Mouse (Mus musculus) MEL (cell line): Measurements from ENCODE around the gene Ccdc188. TPM values are rescaled to one million over a fixed set of nuclear protein-coding genes. Genes with fewer than 3 reads are reported as not detected.

ENCODE experiments used
- DNase-seq: peaks from one replicate; pipeline ENCODE4 v3.0.0; 2011; ENCODE audit warnings: low read depth, low spot score
- H3K27ac ChIP-seq: 2 replicates; pipeline ENCODE4 v1.5.1; 2012; ENCODE audit warnings: low read depth, mild to moderate bottlenecking, control low read depth, low read length, moderate library complexity; ENCODE audit not compliant: control insufficient read depth
- H3K27me3 ChIP-seq, 2 experiments: fragments of 150-350 bp in 1 of 2; sonication (generic) in 1 of 2; 2 replicates each; pipeline ENCODE4 v1.6.1; 2012; ENCODE audit warnings: low read length in 2 of 2, mild to moderate bottlenecking in 2 of 2, improper control_type of control experiment in 1 of 2, moderate library complexity in 1 of 2; ENCODE audit not compliant: insufficient read depth in 2 of 2, control insufficient read depth in 1 of 2
- H3K36me3 ChIP-seq, 2 experiments: 2 replicates each; pipeline ENCODE4 v1.6.1; 2012 to 2014; ENCODE audit warnings: low read length in 2 of 2, improper control_type of control experiment in 1 of 2, inconsistent platforms in 1 of 2, mild to moderate bottlenecking in 1 of 2; ENCODE audit not compliant: insufficient read depth in 2 of 2, control insufficient read depth in 1 of 2
- H3K4me1 ChIP-seq, 2 experiments: fragments of 150-350 bp in 1 of 2; sonication (generic) in 1 of 2; 2 replicates each; pipeline ENCODE4 v1.6.1; 2012; ENCODE audit warnings: low read length in 2 of 2, improper control_type of control experiment in 1 of 2, mild to moderate bottlenecking in 1 of 2; ENCODE audit not compliant: insufficient read depth in 2 of 2, control insufficient read depth in 1 of 2
- H3K4me3 ChIP-seq, 2 experiments: fragments of 150-350 bp in 1 of 2; sonication (generic) in 1 of 2; 2 replicates each; pipeline ENCODE4 v1.5.1; 2012; ENCODE audit warnings: low read depth in 2 of 2, low read length in 2 of 2, mild to moderate bottlenecking in 2 of 2, moderate library complexity in 2 of 2, control low read depth in 1 of 2, improper control_type of control experiment in 1 of 2; ENCODE audit not compliant: control insufficient read depth in 1 of 2, insufficient read depth in 1 of 2
- H3K79me2 ChIP-seq: 2 replicates; pipeline ENCODE4 v1.6.1; 2012; ENCODE audit warnings: mild to moderate bottlenecking, low read length, moderate library complexity; ENCODE audit not compliant: control insufficient read depth, poor library complexity, insufficient read depth
- H3K9ac ChIP-seq: 2 replicates; pipeline ENCODE4 v1.6.1; 2012; ENCODE audit warnings: low read depth, mild to moderate bottlenecking, control low read depth, low read length, moderate library complexity; ENCODE audit not compliant: control insufficient read depth, poor library complexity, severe bottlenecking
- H3K9me3 ChIP-seq: fragments of 150-350 bp; sonication (generic); replicated peaks from 2 replicates; pipeline ENCODE4 v1.6.1; 2012; ENCODE audit warnings: mild to moderate bottlenecking, low read length, improper control_type of control experiment, moderate library complexity; ENCODE audit not compliant: insufficient read depth
- BHLHE40 ChIP-seq: IDR thresholded peaks from 2 replicates; pipeline ENCODE4 v1.6.1; 2012; ENCODE audit warnings: low read depth, mild to moderate bottlenecking, inconsistent platforms, low read length, improper control_type of control experiment, borderline replicate concordance
- CHD1 ChIP-seq: IDR thresholded peaks from 2 replicates; pipeline ENCODE4 v1.6.1; 2012; ENCODE audit warnings: low read depth, mild to moderate bottlenecking, inconsistent platforms, low read length, improper control_type of control experiment
- CHD2 ChIP-seq: IDR thresholded peaks from 2 replicates; pipeline ENCODE4 v1.6.1; 2011; ENCODE audit warnings: low read length, improper control_type of control experiment
- CTCF ChIP-seq, 3 experiments: IDR thresholded peaks in 2 of 3; conservative IDR thresholded peaks in 1 of 3; 2 replicates each; pipeline ENCODE4 v1.5.1; 2011 to 2012; ENCODE audit warnings: low read length in 3 of 3, low read depth in 2 of 3, mild to moderate bottlenecking in 2 of 3, improper control_type of control experiment in 1 of 3, inconsistent platforms in 1 of 3, mixed read lengths in 1 of 3, moderate library complexity in 1 of 3; ENCODE audit not compliant: control insufficient read depth in 1 of 3, insufficient read depth in 1 of 3, poor library complexity in 1 of 3, severe bottlenecking in 1 of 3
- ELF1 ChIP-seq: IDR thresholded peaks from 2 replicates; pipeline ENCODE4 v1.6.1; 2014; ENCODE audit warnings: low read depth, mild to moderate bottlenecking, inconsistent platforms, low read length, improper control_type of control experiment, moderate library complexity
- EP300 ChIP-seq, 2 experiments: IDR thresholded peaks; 2 replicates each; pipeline ENCODE4 v1.6.1; 2011; ENCODE audit warnings: improper control_type of control experiment in 2 of 2, low read length in 2 of 2, low read depth in 1 of 2, mild to moderate bottlenecking in 1 of 2
- GATA1 ChIP-seq: IDR thresholded peaks from 2 replicates; pipeline ENCODE4 v1.6.1; 2011; ENCODE audit warnings: low read depth, low read length, improper control_type of control experiment
- HCFC1 ChIP-seq: IDR thresholded peaks from 2 replicates; pipeline ENCODE4 v1.6.1; 2012; ENCODE audit warnings: low read depth, mild to moderate bottlenecking, inconsistent platforms, low read length, improper control_type of control experiment, moderate library complexity
- JUND ChIP-seq: IDR thresholded peaks from 2 replicates; pipeline ENCODE4 v1.6.1; 2011; ENCODE audit warnings: low read depth, mild to moderate bottlenecking, improper control_type of control experiment, low read length
- KAT2A ChIP-seq: conservative IDR thresholded peaks from 2 replicates; pipeline ENCODE4 v1.6.1; 2012; ENCODE audit warnings: low read depth, low read length, improper control_type of control experiment, inconsistent platforms
- MEF2A ChIP-seq: IDR thresholded peaks from 2 replicates; pipeline ENCODE4 v1.6.1; 2014; ENCODE audit warnings: low read depth, mild to moderate bottlenecking, inconsistent platforms, low read length, improper control_type of control experiment; ENCODE audit not compliant: poor library complexity, insufficient replicate concordance, severe bottlenecking; ENCODE audit errors: extremely low read depth
- MYB ChIP-seq: IDR thresholded peaks from 2 replicates; pipeline ENCODE4 v1.6.1; 2011; ENCODE audit warnings: mild to moderate bottlenecking, low read depth, low read length, improper control_type of control experiment
- NELFE ChIP-seq: IDR thresholded peaks from 2 replicates; pipeline ENCODE4 v1.6.1; 2011; ENCODE audit warnings: low read depth, low read length, improper control_type of control experiment
- NRF1 ChIP-seq: IDR thresholded peaks from 2 replicates; pipeline ENCODE4 v1.6.1; 2014; ENCODE audit warnings: low read depth, mild to moderate bottlenecking, inconsistent platforms, low read length, improper control_type of control experiment, moderate library complexity; ENCODE audit not compliant: poor library complexity, insufficient read depth, severe bottlenecking
- POLR2A ChIP-seq, 2 experiments: IDR thresholded peaks; 2 replicates each; pipeline ENCODE4 v1.6.1; 2011 to 2012; ENCODE audit warnings: low read length in 2 of 2, mild to moderate bottlenecking in 2 of 2, control low read depth in 1 of 2, improper control_type of control experiment in 1 of 2, low read depth in 1 of 2, moderate library complexity in 1 of 2; ENCODE audit not compliant: control insufficient read depth in 1 of 2, insufficient read depth in 1 of 2, poor library complexity in 1 of 2
- POLR2AphosphoS2 ChIP-seq: IDR thresholded peaks from 2 replicates; pipeline ENCODE4 v1.6.1; 2011; ENCODE audit warnings: low read length, improper control_type of control experiment
- RAD21 ChIP-seq: IDR thresholded peaks from 2 replicates; pipeline ENCODE4 v1.6.1; 2011; ENCODE audit warnings: mild to moderate bottlenecking, low read depth, low read length, improper control_type of control experiment
- RCOR1 ChIP-seq: IDR thresholded peaks from 2 replicates; pipeline ENCODE4 v1.6.1; 2012; ENCODE audit warnings: low read depth, mild to moderate bottlenecking, inconsistent platforms, low read length, improper control_type of control experiment
- SIN3A ChIP-seq: IDR thresholded peaks from 2 replicates; pipeline ENCODE4 v1.6.1; 2012; ENCODE audit warnings: low read length, improper control_type of control experiment, inconsistent platforms
- SMC3 ChIP-seq: IDR thresholded peaks from 2 replicates; pipeline ENCODE4 v1.6.1; 2011; ENCODE audit warnings: low read depth, low read length, improper control_type of control experiment
- TAL1 ChIP-seq: IDR thresholded peaks from 2 replicates; pipeline ENCODE4 v1.6.1; 2012; ENCODE audit warnings: mild to moderate bottlenecking, inconsistent platforms, low read length, moderate library complexity, mixed read lengths
- TCF12 ChIP-seq: IDR thresholded peaks from 2 replicates; pipeline ENCODE4 v1.6.1; 2014; ENCODE audit warnings: low read depth, mild to moderate bottlenecking, inconsistent platforms, low read length, improper control_type of control experiment, moderate library complexity
- UBTF ChIP-seq: IDR thresholded peaks from 2 replicates; pipeline ENCODE4 v1.6.1; 2012; ENCODE audit warnings: low read depth, mild to moderate bottlenecking, inconsistent platforms, low read length, improper control_type of control experiment, moderate library complexity, borderline replicate concordance; ENCODE audit not compliant: insufficient read depth
- USF1 ChIP-seq: IDR thresholded peaks from 2 replicates; pipeline ENCODE4 v1.6.1; 2014; ENCODE audit warnings: low read depth, mild to moderate bottlenecking, inconsistent platforms, low read length, improper control_type of control experiment, moderate library complexity
- USF2 ChIP-seq, 2 experiments: IDR thresholded peaks; 2 replicates each; pipeline ENCODE4 v1.6.1; 2011 to 2012; ENCODE audit warnings: improper control_type of control experiment in 2 of 2, low read length in 2 of 2, borderline replicate concordance in 1 of 2, inconsistent platforms in 1 of 2, low read depth in 1 of 2, mild to moderate bottlenecking in 1 of 2; ENCODE audit not compliant: insufficient read depth in 1 of 2
- ZC3H11A ChIP-seq: IDR thresholded peaks from 2 replicates; pipeline ENCODE4 v1.6.1; 2012; ENCODE audit warnings: low read depth, mild to moderate bottlenecking, inconsistent platforms, low read length, improper control_type of control experiment
- polyA plus RNA-seq, 2 experiments: library from polyadenylated mRNA; stranded (reverse) in 1 of 2; unstranded in 1 of 2; fragments of >175 nt in 1 of 2; fragments of >200 nt in 1 of 2; gene quantifications; 2 replicates each; pipeline versions ENCODE4 v1.2.1 to v1.2.4; 2012; ENCODE audit warnings: low replicate concordance in 2 of 2, low read depth in 1 of 2; ENCODE audit not compliant: insufficient read length in 2 of 2, insufficient read depth in 1 of 2, missing spikeins in 1 of 2
- total RNA-seq: library from RNA; depleted of rRNA; stranded (reverse); fragments of 300-350 nt; gene quantifications from 2 replicates; pipeline ENCODE4 v1.2.3, GENCODE M21; 2012

Gene Ccdc188
- total and polyA plus RNA-seq, 3 experiments = not detected

DNA sequence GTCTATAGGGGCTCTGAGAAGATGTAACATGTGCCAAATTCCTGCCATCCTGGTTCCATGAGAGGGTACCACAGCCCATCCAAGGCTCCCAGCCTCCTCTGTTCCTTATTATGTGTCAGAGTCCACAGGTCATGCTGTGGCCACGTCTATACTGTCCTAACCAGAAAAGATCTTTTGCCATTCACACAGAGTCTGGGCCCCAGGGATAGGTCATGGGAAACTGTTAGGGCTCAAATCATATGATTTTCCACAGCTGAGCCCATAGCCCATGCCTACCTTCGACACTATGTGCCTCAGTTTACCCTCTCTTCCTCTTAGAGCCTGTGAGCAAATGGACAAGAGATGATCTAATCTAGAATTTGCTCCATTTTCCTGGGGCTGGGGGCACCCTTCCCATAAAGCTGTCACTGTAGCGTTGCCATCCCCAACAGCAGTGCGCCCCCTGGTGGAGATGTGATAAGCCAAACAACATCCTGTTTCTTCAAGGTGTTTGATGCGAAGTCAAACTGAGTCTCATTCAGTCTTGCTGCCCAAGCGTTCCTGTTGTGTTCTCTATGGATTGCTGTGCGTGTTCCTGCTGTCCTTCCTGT lies 45.3 kb upstream of the Ccdc188 start:
- Histone ChIP-seq H3K79me2 (no peaks in the 10 kb centered on the region), H3K9ac (no peak overlapping the region), H3K36me3 (no peaks in the 10 kb centered on the region)
- TF ChIP-seq USF1 = no peak
- 0 out of 2 replicates have a peak, but pooled peaks have one; percentile 6 for TF ChIP-seq ELF1
- TF ChIP-seq SMC3 = peak; percentile 99
- TF ChIP-seq ZC3H11A = peak; percentile 96
- TF ChIP-seq MYB = no peak
- TF ChIP-seq CTCF (IDR thresholded peaks at IDR 0.05 in 2 of 3, conservative IDR thresholded peaks at IDR 0.05 in 1 of 3; ENCODE audit: control insufficient read depth in 1 of 3, insufficient read depth in 1 of 3, low read depth in 2 of 3, low read length in 3 of 3, poor library complexity in 1 of 3, severe bottlenecking in 1 of 3) = peak; percentile 91 to 97 (median 96)
- TF ChIP-seq NRF1 = no peak
- TF ChIP-seq RCOR1 = no peak
- TF ChIP-seq CHD1 = no peak
- TF ChIP-seq MEF2A = no peak
- no peak for TF ChIP-seq KAT2A
- 0 out of 2 replicates have a peak, but pooled peaks have one; percentile 18 for TF ChIP-seq HCFC1
- TF ChIP-seq POLR2A (IDR thresholded peaks at IDR 0.05; ENCODE audit: control insufficient read depth in 1 of 2, insufficient read depth in 1 of 2, low read depth in 1 of 2, low read length in 2 of 2, poor library complexity in 1 of 2) = no peak
- no peak for TF ChIP-seq TAL1
- no peak for TF ChIP-seq TCF12
- TF ChIP-seq POLR2AphosphoS2 = no peak
- peak; percentile 90 for TF ChIP-seq RAD21
- peak; percentile 30; the same call in 1 of the 2 replicates for TF ChIP-seq BHLHE40
- TF ChIP-seq NELFE = 0 out of 2 replicates have a peak, but pooled peaks have one; percentile 19
- no peak for TF ChIP-seq EP300 (IDR thresholded peaks at IDR 0.05; ENCODE audit: low read depth in 1 of 2, low read length in 2 of 2)
- TF ChIP-seq, all 39 proteins: peak for 8
- no peak overlapping the region for H3K27ac ChIP-seq
- H3K9me3 ChIP-seq = no peaks in the 10 kb centered on the region
- H3K4me3 ChIP-seq = no peak overlapping the region
- peaks cover 2% of the 10 kb centered on the region in 2 experiments; a peak in 2 of 4 replicates for H3K27me3 ChIP-seq
- H3K4me1 ChIP-seq = no peaks in the 10 kb centered on the region
- peak; percentile 76 for DNase-seq

GRCm38 (mm10) chr16:18173231-18173630 lies 44.4 kb upstream of the Ccdc188 start:
- H3K27me3 ChIP-seq = peaks cover 0 to 5% of the 10 kb centered on the region in 2 experiments; a peak in 2 of 4 replicates
- H3K4me3 ChIP-seq = no peak overlapping the region
- H3K9ac ChIP-seq = no peak overlapping the region
- no peak overlapping the region for H3K27ac ChIP-seq
- TF ChIP-seq GATA1 (no peak), CHD2 (no peak), USF2 (IDR thresholded peaks at IDR 0.05; ENCODE audit: borderline replicate concordance in 1 of 2, insufficient read depth in 1 of 2, low read depth in 1 of 2, low read length in 2 of 2) (no peak), SIN3A (no peak), EP300 (IDR thresholded peaks at IDR 0.05; ENCODE audit: low read depth in 1 of 2, low read length in 2 of 2) (no peak), JUND (no peak), ZC3H11A (no peak), TAL1 (no peak), CTCF (IDR thresholded peaks at IDR 0.05 in 2 of 3, conservative IDR thresholded peaks at IDR 0.05 in 1 of 3; ENCODE audit: control insufficient read depth in 1 of 3, insufficient read depth in 1 of 3, low read depth in 2 of 3, low read length in 3 of 3, poor library complexity in 1 of 3, severe bottlenecking in 1 of 3) (no peak), KAT2A (no peak), POLR2AphosphoS2 (no peak), UBTF (no peak), HCFC1 (no peak)
- H3K36me3 ChIP-seq = no peaks in the 10 kb centered on the region
- DNase-seq = no peak
- no peaks in the 10 kb centered on the region for H3K9me3 ChIP-seq
- H3K79me2 ChIP-seq = no peaks in the 10 kb centered on the region
- no peaks in the 10 kb centered on the region for H3K4me1 ChIP-seq
